Mouse (Mus musculus): ENCODE measurements at regions not wholly inside any gene's neighbourhood (a gene's known extent, or its start where the extent isn't known, plus 50 kb on each side); places are given as distances from the start of the nearest gene placed in this dataset.
A peak's percentile ranks its signal among the peaks of the same experiment; 100 is the strongest.

GRCm38 (mm10) chr1:125488915-125489730, 53.6 kb upstream of the Actr3 start:
- no peak for DNase-seq
- intact Hi-C loops (cut with DNase I), result no loop called here

- DNase-seq, result no peak
Observed at GRCm38 (mm10) chr1:125491014-125491413, 55.5 kb upstream of the Actr3 start.

GRCm38 (mm10) chr1:125494598-125494997, 59.1 kb upstream of the Actr3 start:
- intact Hi-C loops (cut with DNase I), result no loop called here
- DNase-seq, result no peak

More at GRCm38 (mm10) chr1:125491014-125491413, 55.5 kb upstream of the Actr3 start:
- intact Hi-C loops (cut with DNase I), result no loop called here

GRCm38 (mm10) chr1:125495320-125496083, 60.0 kb upstream of the Actr3 start:
- no peak for DNase-seq
- intact Hi-C loops (cut with DNase I), result no loop called here

- intact Hi-C loops (cut with DNase I), result no loop called here
- no peak for DNase-seq
Observed at GRCm38 (mm10) chr1:125497006-125497405, 61.5 kb upstream of the Actr3 start.

- intact Hi-C loops (cut with DNase I), result no loop called here
- DNase-seq, result no peak
Observed at GRCm38 (mm10) chr1:125501964-125502517, 58.4 kb upstream of the Slc35f5 start.

- no peak for DNase-seq
- intact Hi-C loops (cut with DNase I), result no loop called here
Observed at GRCm38 (mm10) chr1:125503878-125504277, 56.5 kb upstream of the Slc35f5 start.

- DNase-seq, result peak in 1 of 2 experiments; percentile 32
- intact Hi-C loops (cut with DNase I), result no loop called here
Observed at GRCm38 (mm10) chr1:125507786-125508514, 52.4 kb upstream of the Slc35f5 start.

GRCm38 (mm10) chr1:125508594-125509257, 51.7 kb upstream of the Slc35f5 start:
- DNase-seq, result peak; percentile 34 to 41

More at GRCm38 (mm10) chr1:125508594-125509257, 51.7 kb upstream of the Slc35f5 start:
- intact Hi-C loops (cut with DNase I), result no loop called here

All from heart, postnatal 10 days (tissue).